Mouse (Mus musculus) brain, adult 2 months (tissue): ENCODE data around the gene Milr1.

Experiments
- DNase-seq: peaks from one replicate; pipeline ENCODE4 v3.0.0; 2011; ENCODE audit warnings: low read depth, low spot score

Gene Milr1

GRCm38 (mm10) chr11:106812410-106813136 is 61.5 kb downstream of the Milr1 start:
- no peak for DNase-seq

GRCm38 (mm10) chr11:106814601-106815320 is 63.7 kb downstream of the Milr1 start:
- DNase-seq: peak; percentile 99

DNA sequence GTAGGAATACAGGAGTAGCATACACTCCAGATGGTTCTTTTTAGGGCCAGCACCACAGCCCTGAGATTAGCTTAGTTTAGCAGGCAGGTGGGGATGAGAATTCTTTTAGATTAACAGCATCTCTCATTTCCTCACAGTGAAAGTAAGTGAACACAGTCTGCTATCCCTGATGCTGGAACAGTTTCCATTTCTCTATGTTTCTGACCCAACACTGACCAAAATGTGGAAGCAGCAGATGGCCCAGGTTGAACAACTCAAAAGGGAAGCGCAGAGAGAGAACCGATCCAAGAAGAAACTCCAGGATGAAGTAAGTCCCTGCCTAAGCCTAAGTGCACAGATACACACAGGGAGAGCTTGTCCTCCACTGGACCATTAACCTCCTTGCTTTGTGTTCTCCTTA is 64.3 kb downstream of the Milr1 start:
- peak; percentile 81 for DNase-seq

DNA sequence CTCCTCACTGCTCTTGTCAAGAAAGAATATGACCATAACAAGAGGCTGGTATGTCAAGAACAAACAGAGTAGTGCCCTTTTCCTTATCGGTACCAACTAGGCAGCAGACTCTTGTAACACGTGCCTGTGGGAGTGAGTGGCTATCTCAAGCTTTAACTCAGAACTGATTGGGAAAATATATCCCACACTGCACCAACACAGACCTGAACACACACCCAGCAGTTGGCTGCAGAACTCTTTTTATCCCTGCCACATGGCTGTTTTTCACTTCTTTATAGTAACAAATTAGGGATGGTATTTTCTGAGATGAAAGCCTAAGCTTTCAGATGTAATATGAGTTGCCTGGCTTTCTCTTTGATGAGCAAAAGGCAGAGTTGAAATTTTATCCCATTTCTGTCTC is 64.7 kb downstream of the Milr1 start:
- peak; percentile 45 for DNase-seq

- DNase-seq: no peak
Observed at GRCm38 (mm10) chr11:106816316-106816715, 65.3 kb downstream of the Milr1 start.

GRCm38 (mm10) chr11:106817156-106817555 is 66.1 kb downstream of the Milr1 start:
- DNase-seq: peak; percentile 62

- peak; percentile 89 for DNase-seq
Observed at GRCm38 (mm10) chr11:106817808-106818207, 66.8 kb downstream of the Milr1 start.

- DNase-seq: peak; percentile 76
Observed at GRCm38 (mm10) chr11:106818341-106818740, 67.3 kb downstream of the Milr1 start.
